Mouse (Mus musculus): ENCODE data around the gene Aldh1a1. TPM values are rescaled to one million over a fixed set of nuclear protein-coding genes. Genes with fewer than 3 reads are reported as not detected.
"Not testable (repeated sequence)": the region's sequence is repeated elsewhere in the genome, so short reads cannot be mapped to it uniquely, and the experiment has no call there.

Aldh1a1 gene
- total RNA-seq, 2 experiments from 2014 or later, result 20.2 to 37.5 TPM

DNA sequence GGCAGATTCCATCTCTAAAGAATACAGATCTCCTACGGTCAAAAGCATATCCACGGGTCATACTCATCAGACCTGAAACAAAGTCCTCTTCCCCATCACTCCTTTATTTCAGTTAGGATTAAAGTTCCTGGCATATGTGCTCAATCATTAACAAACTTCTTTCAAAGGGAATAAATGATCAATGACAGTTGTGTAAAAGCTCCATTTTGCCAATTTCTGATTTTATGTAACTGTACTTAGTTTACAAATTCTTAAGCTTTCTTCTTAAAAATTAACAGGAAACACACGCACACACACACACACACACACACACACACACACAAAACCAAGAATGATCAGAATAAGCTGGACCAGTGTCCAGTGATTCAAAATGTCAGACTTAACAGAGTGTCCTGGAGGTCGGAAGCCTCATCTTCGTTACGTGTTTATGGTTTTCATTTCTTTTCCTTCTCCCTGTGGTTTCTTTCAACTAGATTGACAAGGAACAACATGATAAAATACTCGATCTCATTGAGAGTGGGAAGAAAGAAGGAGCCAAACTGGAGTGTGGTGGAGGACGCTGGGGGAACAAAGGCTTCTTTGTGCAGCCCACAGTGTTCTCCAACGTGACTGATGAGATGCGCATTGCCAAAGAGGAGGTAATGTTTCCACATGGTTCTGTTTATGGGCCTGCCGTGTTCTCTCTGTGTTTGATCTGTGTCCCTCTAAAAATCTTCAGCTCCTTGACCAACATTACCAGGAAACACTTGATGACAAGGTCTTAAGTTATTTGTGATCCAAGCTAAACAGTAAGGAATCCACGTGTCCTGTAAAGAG, 141.6 kb downstream of the Aldh1a1 start:
- DNase-seq, result peak in 1 of 2 experiments; percentile 6

DNA sequence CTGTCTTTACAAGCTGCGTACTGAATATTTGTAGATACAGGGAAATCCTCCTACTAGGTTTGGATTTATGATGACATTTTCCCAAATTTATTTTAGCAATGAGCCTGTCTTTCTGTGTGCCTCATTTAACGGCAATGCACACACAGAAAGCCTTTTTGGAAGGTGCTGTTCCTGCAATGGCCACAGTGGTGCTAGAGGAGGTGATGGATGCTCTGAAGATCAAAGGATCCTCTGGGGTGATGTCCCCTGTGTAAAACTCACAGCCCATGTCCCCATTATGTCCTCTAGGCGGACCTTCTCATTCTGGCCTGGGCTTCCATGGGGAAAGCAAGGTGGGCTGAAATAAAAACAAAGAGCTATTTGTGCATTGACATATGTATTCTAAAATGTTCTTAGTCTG, 151.8 kb downstream of the Aldh1a1 start:
- intact Hi-C loops (cut with DNase I), result no loop called here
- no peak for DNase-seq

More for the DNA sequence above, 141.6 kb downstream of the Aldh1a1 start:
- intact Hi-C loops (cut with DNase I), result no loop called here

DNA sequence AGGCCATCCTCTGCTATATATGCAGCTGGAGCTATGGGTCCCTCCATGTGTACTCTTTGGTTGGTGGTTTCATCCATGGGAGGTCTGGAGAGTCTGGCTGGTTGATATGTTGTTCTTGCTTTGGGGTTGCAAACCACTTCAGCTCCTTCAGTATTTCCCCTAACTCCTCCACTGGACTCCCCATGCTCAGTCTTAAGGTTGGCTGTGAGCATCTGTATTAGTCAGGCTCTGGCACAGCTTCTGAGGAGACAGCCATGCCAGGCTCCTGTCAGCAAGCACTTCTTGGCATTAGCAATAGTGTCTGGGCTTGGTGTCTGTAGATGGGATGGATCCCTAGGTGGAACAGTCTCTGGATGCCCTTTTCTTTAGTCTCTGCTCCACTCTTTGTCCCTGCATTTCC, 155.0 kb downstream of the Aldh1a1 start:
- intact Hi-C loops (cut with DNase I), result not testable (repeated sequence)
- DNase-seq, result peak; percentile 10 to 21

DNA sequence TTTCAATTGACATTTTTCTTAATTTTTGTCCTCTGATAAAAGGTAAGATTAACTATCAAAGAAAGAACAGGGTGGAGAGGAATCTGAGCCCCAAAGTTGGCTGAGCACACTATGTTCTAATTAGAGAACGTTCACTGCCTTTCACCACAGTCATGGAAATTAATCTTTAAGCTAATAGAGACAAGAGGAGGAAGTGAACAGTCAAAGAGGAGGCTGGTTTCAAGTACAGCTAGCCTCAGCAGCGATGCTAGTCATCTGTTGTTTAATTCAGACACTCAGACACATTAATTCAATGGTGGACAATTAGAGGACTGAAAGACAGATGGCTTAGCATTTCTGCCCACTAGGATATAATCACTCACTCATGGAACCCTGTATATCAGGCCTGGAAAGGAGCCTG, 157.5 kb downstream of the Aldh1a1 start:
- intact Hi-C loops (cut with DNase I), result no loop called here
- DNase-seq, result no peak

DNA sequence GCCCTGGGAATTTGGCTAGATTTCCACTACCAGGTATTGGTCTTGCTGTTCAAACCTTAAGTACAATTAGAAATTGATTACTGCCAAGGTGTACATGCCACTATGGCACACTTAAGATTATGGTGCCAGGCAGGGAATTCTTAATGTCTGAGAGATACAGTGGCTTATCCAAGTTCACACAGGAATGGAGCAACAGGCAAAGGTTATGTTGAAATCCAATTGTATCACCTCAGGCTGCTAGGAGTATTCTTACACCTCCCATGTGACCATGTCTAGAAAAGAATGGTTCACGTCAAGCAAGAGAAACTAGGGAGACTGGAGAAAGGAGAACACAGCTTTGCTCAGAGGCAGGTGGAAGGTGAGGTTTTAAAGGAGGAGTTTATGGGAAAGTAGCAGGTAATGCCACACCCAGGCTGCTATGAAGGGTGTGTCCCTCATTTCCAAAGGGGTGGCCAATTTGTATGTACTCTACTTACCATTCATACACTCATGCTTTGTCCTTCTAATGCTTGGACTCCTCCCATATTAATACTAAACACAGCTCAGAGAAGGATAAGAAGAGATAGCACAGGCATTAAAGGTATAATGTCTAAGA, 160.7 kb downstream of the Aldh1a1 start:
- intact Hi-C loops (cut with DNase I), result no loop called here
- DNase-seq, result no peak

DNA sequence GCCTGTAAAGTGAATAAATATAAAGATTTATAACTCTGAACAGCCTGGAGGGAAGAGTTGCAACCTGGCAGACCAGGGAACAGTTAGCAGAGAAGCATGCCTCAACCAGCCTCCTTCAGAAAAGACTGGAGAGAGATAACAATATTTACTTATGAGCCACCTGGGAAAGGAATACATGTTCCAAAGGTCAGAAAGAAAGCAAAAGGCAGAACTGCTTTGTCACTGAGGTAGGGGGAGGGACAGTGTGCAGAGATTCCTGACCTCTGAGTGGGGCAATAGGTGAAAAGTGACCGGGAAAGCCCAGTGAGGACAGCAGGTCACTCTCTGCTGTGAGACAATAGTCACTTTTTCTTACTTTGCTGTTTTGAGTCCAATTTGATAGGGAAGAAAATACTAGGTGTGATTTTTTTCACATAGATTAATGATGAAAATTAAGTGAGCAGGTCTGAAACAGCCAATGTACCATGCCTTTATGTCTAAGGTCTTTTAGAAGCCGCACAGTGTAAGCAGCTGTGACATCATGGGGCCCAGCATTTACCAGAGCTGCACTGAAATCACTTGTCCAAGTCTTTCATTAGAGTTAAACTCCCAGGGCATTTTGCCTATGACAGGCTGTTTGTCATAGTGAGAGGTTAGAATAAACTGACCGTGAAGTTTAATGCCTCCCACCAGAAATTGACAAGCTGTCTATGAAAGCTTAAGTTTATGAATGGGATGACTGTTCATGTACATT, 161.8 kb downstream of the Aldh1a1 start:
- no peak for DNase-seq
- intact Hi-C loops (cut with DNase I), result no loop called here

- intact Hi-C loops (cut with DNase I), result no loop called here
- DNase-seq, result no peak
These were observed 185.3 kb downstream of the Aldh1a1 start for GRCm38 (mm10) chr19:20677697-20678355.

Other genes starting within 250 kb of the Aldh1a1 start
- gene Anxa1, start 101.8 kb upstream of the Aldh1a1 start, total RNA-seq (2021), result 10 to 100 TPM; 27.7 to 30.0 TPM
- under 1 TPM; 0.27 to 0.79 TPM for gene Aldh1a7, start 234.8 kb downstream of the Aldh1a1 start, total RNA-seq (2021)